Mouse (Mus musculus): ENCODE measurements around the gene L3mbtl1. TPM values are rescaled to one million over a fixed set of nuclear protein-coding genes. Genes with fewer than 3 reads are reported as not detected.
A peak's percentile ranks its signal among the peaks of the same experiment; 100 is the strongest.

The L3mbtl1 gene
- total RNA-seq, 2 experiments from 2014 or later, result 0.04 TPM; not detected in 1

- ATAC-seq (ENCODE audit: poor library complexity, severe bottlenecking), result no peak
These were observed 48.3 kb downstream of the L3mbtl1 start for GRCm38 (mm10) chr2:162991394-162992083.

- no peak for ATAC-seq (ENCODE audit: poor library complexity, severe bottlenecking)
These were observed 48.8 kb downstream of the L3mbtl1 start for GRCm38 (mm10) chr2:162992084-162992437.

GRCm38 (mm10) chr2:162993881-162994616, 50.8 kb downstream of the L3mbtl1 start:
- no peak for ATAC-seq (ENCODE audit: poor library complexity, severe bottlenecking)

GRCm38 (mm10) chr2:162998528-162999230, 55.4 kb downstream of the L3mbtl1 start:
- peak; percentile 81 for ATAC-seq (ENCODE audit: poor library complexity, severe bottlenecking)

- ATAC-seq (ENCODE audit: poor library complexity, severe bottlenecking), result peak; percentile 68
These were observed 56.5 kb downstream of the L3mbtl1 start for GRCm38 (mm10) chr2:162999744-163000143.

- no peak for ATAC-seq (ENCODE audit: poor library complexity, severe bottlenecking)
These were observed 57.8 kb downstream of the L3mbtl1 start for GRCm38 (mm10) chr2:163001071-163001470.

- ATAC-seq (ENCODE audit: poor library complexity, severe bottlenecking), result no peak
These were observed 64.0 kb downstream of the L3mbtl1 start for GRCm38 (mm10) chr2:163007299-163007698.

GRCm38 (mm10) chr2:163016916-163017743, 73.9 kb downstream of the L3mbtl1 start, which contains the start of gene Ift52:
TSS of gene Ift52 (plus strand) at chr2:163017354.
- peak; percentile 97 for ATAC-seq (ENCODE audit: poor library complexity, severe bottlenecking)

Other genes starting within 250 kb of the L3mbtl1 start
- gene Srsf6, start 11.9 kb upstream of the L3mbtl1 start, total RNA-seq (2015), result 118 and 120 TPM in 2 replicates
- 111 and 123 TPM in 2 replicates for gene Srsf6, start 11.9 kb upstream of the L3mbtl1 start, total RNA-seq (2017)
- not detected in 2 replicates for gene Sgk2, start 43.9 kb downstream of the L3mbtl1 start, total RNA-seq (2015)
- not detected in 2 replicates for gene Sgk2, start 43.9 kb downstream of the L3mbtl1 start, total RNA-seq (2017)
- 23.9 and 28.0 TPM in 2 replicates for gene Ift52, start 73.9 kb downstream of the L3mbtl1 start, total RNA-seq (2015)
- 11.9 and 17.2 TPM in 2 replicates for gene Ift52, start 73.9 kb downstream of the L3mbtl1 start, total RNA-seq (2017)
- gene Mybl2, start 111.2 kb downstream of the L3mbtl1 start, total RNA-seq (2015), result 9.0 and 13.6 TPM in 2 replicates
- 21.9 and 33.7 TPM in 2 replicates for gene Mybl2, start 111.2 kb downstream of the L3mbtl1 start, total RNA-seq (2017)
- not detected in 2 replicates for gene Gtsf1l, start 144.4 kb downstream of the L3mbtl1 start, total RNA-seq (2015)
- gene Gtsf1l, start 144.4 kb downstream of the L3mbtl1 start, total RNA-seq (2017), result not detected in 2 replicates

Measured in megakaryocyte, adult 5-6 weeks (primary cell).